30 mouse cellular contexts compared by ENCODE assay signal in the genomic region with DNA sequence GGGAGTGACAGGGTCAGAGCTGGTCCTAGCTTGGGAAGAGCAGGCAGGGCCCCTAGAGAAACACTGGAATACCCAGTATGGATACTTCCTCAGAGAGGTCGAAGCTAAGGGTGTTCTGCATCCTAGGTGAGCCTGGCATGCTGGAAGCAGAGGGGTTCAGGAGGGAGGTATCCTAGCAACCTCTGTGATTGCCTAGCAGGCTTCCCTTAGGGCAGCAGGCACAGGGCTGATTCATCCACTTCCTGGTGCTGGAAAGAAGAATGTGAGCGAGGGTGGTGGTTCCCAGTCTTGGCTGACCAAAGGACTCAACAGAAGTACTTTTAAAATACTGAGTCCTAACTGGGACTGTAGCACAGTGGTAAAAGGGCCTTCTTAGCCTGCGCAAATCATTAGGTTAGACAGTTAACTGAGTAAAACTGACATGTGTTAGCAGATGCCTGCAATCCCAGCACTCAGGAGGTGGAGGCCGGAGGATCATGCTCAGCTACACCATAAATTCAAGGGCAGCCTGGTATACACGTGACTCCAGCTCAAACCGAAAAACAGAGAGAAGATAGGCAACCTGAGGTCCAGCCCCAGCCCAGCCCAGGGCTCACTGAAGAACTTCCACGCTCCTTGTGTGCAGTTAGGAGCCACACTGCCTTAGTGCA. TPM values are rescaled to one million over a fixed set of nuclear protein-coding genes. Genes with fewer than 3 reads are reported as not detected.
A peak's percentile ranks its signal among the peaks of the same experiment; 100 is the strongest.
DNase-seq lines count a peak whose midpoint lies in the region; ATAC-seq and TF ChIP-seq lines count a peak whose summit lies in the region.
"Had no signal": no experiment of that assay in that cellular context is flagged by ENCODE, and none has a peak within 500 bp of the region (broad histone marks: within the 10 kb centered on the region; RNA-seq: fewer than 3 reads in every experiment).

No protein-coding gene starts in this region.

- no peak overlapping the region for H3K4me2 ChIP-seq in kidney, embryonic 15.5 days
- H3K4me2 ChIP-seq in intestine, embryonic 15.5 days (replicated peaks): no peak overlapping the region
- H3K4me2 ChIP-seq in hindbrain, embryonic 16.5 days (ENCODE audit: low read length): no peak overlapping the region
- no peak overlapping the region for H3K4me2 ChIP-seq in forebrain, embryonic 12.5 days
- H3K4me2 ChIP-seq: embryonic facial prominence, embryonic 15.5 days; heart, embryonic 11.5 days; hindbrain, embryonic 14.5 days; limb, embryonic 13.5 days; lung, embryonic 14.5 days; midbrain, embryonic 11.5 days; neural tube, embryonic 13.5 days had no signal

- no peaks in the 10 kb centered on the region for H3K27me3 ChIP-seq in kidney, embryonic 15.5 days
- H3K27me3 ChIP-seq in kidney, adult 2 months (replicated peaks; ENCODE audit: control insufficient read depth, insufficient read depth, low read length): no peaks in the 10 kb centered on the region
- H3K27me3 ChIP-seq in intestine, embryonic 15.5 days (replicated peaks): no peaks in the 10 kb centered on the region
- no peaks in the 10 kb centered on the region for H3K27me3 ChIP-seq in hindbrain, embryonic 16.5 days (replicated peaks; ENCODE audit: control insufficient read depth, insufficient read depth, low read length)
- no peaks in the 10 kb centered on the region for H3K27me3 ChIP-seq in forebrain, embryonic 12.5 days
- H3K27me3 ChIP-seq: embryonic facial prominence, embryonic 15.5 days; limb, embryonic 13.5 days; neural tube, embryonic 13.5 days had no signal

- no peak for TF ChIP-seq POLR2A in kidney, adult 2 months (IDR thresholded peaks at IDR 0.05; ENCODE audit: low read depth, low read length)

- H3K9ac ChIP-seq in kidney, embryonic 15.5 days: no peak overlapping the region
- no peak overlapping the region for H3K9ac ChIP-seq in intestine, embryonic 15.5 days
- H3K9ac ChIP-seq in hindbrain, embryonic 16.5 days (ENCODE audit: low read depth, low read length): no peak overlapping the region
- no peak overlapping the region for H3K9ac ChIP-seq in forebrain, embryonic 12.5 days
- H3K9ac ChIP-seq: embryonic facial prominence, embryonic 15.5 days; hindbrain, embryonic 14.5 days; limb, embryonic 13.5 days; liver, embryonic 14.5 days; lung, embryonic 14.5 days; neural tube, embryonic 13.5 days had no signal

- H3K9me3 ChIP-seq in kidney, embryonic 15.5 days (replicated peaks): no peaks in the 10 kb centered on the region
- H3K9me3 ChIP-seq in intestine, embryonic 15.5 days: no peaks in the 10 kb centered on the region
- H3K9me3 ChIP-seq in hindbrain, embryonic 16.5 days (ENCODE audit: control insufficient read depth, low read length): no peaks in the 10 kb centered on the region
- no peaks in the 10 kb centered on the region for H3K9me3 ChIP-seq in forebrain, embryonic 12.5 days
- H3K9me3 ChIP-seq: embryonic facial prominence, embryonic 10.5 days; embryonic facial prominence, embryonic 15.5 days; limb, embryonic 13.5 days; neural tube, embryonic 13.5 days had no signal

- TF ChIP-seq CTCF in kidney, adult 2 months (conservative IDR thresholded peaks at IDR 0.05; ENCODE audit: insufficient read depth, insufficient read length, low read depth, low read length): no peak

- no peak overlapping the region for H3K4me3 ChIP-seq in kidney, embryonic 15.5 days (replicated peaks)
- no peak overlapping the region for H3K4me3 ChIP-seq in kidney, adult 2 months (ENCODE audit: insufficient read depth, low read depth, low read length)
- H3K4me3 ChIP-seq in intestine, embryonic 15.5 days (replicated peaks): no peak overlapping the region
- H3K4me3 ChIP-seq in hindbrain, embryonic 16.5 days (ENCODE audit: low read length): no peak overlapping the region
- no peak overlapping the region for H3K4me3 ChIP-seq in forebrain, embryonic 12.5 days (replicated peaks)
- H3K4me3 ChIP-seq: embryonic facial prominence, embryonic 10.5 days; embryonic facial prominence, embryonic 15.5 days; left cerebral cortex, adult 2 months; limb, embryonic 13.5 days; myocyte; neural tube, embryonic 13.5 days had no signal

- H3K36me3 ChIP-seq in kidney, embryonic 15.5 days: no peaks in the 10 kb centered on the region
- H3K36me3 ChIP-seq in kidney, adult 2 months (ENCODE audit: control insufficient read depth, insufficient read depth, low read length): no peaks in the 10 kb centered on the region
- no peaks in the 10 kb centered on the region for H3K36me3 ChIP-seq in intestine, embryonic 15.5 days
- H3K36me3 ChIP-seq in hindbrain, embryonic 16.5 days (ENCODE audit: control insufficient read depth, insufficient read depth, low read length): no peaks in the 10 kb centered on the region
- no peaks in the 10 kb centered on the region for H3K36me3 ChIP-seq in forebrain, embryonic 12.5 days (replicated peaks)
- H3K36me3 ChIP-seq: embryonic facial prominence, embryonic 10.5 days; embryonic facial prominence, embryonic 15.5 days; limb, embryonic 13.5 days; neural tube, embryonic 13.5 days had no signal

- H3K27ac ChIP-seq in kidney, embryonic 15.5 days: no peak overlapping the region
- H3K27ac ChIP-seq in kidney, adult 2 months (ENCODE audit: insufficient read depth, low read depth, low read length): no peak overlapping the region
- H3K27ac ChIP-seq in intestine, embryonic 15.5 days: peak overlapping the region; percentile 67
- no peak overlapping the region for H3K27ac ChIP-seq in hindbrain, embryonic 16.5 days (ENCODE audit: low read depth, low read length)
- H3K27ac ChIP-seq in forebrain, embryonic 12.5 days: no peak overlapping the region
- H3K27ac ChIP-seq: embryonic facial prominence, embryonic 10.5 days; embryonic facial prominence, embryonic 15.5 days; hindbrain, embryonic 14.5 days; left cerebral cortex, adult 2 months; limb, embryonic 13.5 days; liver, embryonic 14.5 days; neural tube, embryonic 13.5 days had no signal

- H3K4me1 ChIP-seq in kidney, embryonic 15.5 days: 0 out of 2 replicates have a peak, but pooled peaks cover 3% of the 10 kb centered on the region
- no peaks in the 10 kb centered on the region for H3K4me1 ChIP-seq in kidney, adult 2 months (ENCODE audit: control insufficient read depth, insufficient read depth, low read length)
- H3K4me1 ChIP-seq in intestine, embryonic 15.5 days (replicated peaks): peaks cover 11% of the 10 kb centered on the region; the same call in 1 of the 2 replicates
- no peaks in the 10 kb centered on the region for H3K4me1 ChIP-seq in hindbrain, embryonic 16.5 days (ENCODE audit: control insufficient read depth, insufficient read depth, low read depth, low read length)
- H3K4me1 ChIP-seq in forebrain, embryonic 12.5 days: no peaks in the 10 kb centered on the region; the same call in 1 of the 2 replicates
- H3K4me1 ChIP-seq: embryonic facial prominence, embryonic 15.5 days; neural tube, embryonic 13.5 days had no signal

- WGBS in kidney, embryonic 15.5 days: 60% methylated on average over 7 of the region's 7 CpGs
- 73% methylated on average over 7 of the region's 7 CpGs for WGBS in kidney, adult 2 months
- WGBS in intestine, embryonic 15.5 days: 47% methylated on average over 7 of the region's 7 CpGs
- 79% methylated on average over 7 of the region's 7 CpGs for WGBS in hindbrain, embryonic 16.5 days
- WGBS in forebrain, embryonic 12.5 days: 80% methylated on average over 7 of the region's 7 CpGs

- DNase-seq in kidney, adult 2 months: no peak
- peak; percentile 44 for DNase-seq in 3T3-L1 (ENCODE audit: low read depth, low spot score)
- DNase-seq in spleen, postnatal 4 days (ENCODE audit: low spot score in 2 of 2): no peak
- DNase-seq: adrenal gland, postnatal 25 days; cerebellum, adult 11-12 months; cerebellum, adult 9-11 months; gastrocnemius, postnatal 25 days; heart, adult 11 months; heart, postnatal 36 days; kidney, postnatal 25 days; lung, embryonic 14.5 days; lung, postnatal 14 days had no signal

- 0 out of 2 replicates have a peak, but pooled peaks have one; percentile 4 for ATAC-seq in kidney, embryonic 15.5 days (replicated peaks; ENCODE audit: low FRiP score)
- ATAC-seq in intestine, embryonic 15.5 days: peak; percentile 70
- ATAC-seq in megakaryocyte progenitor cell, adult 5-6 weeks (replicated peaks; ENCODE audit: poor library complexity): peak; percentile 18; the same call in 1 of the 2 replicates
- no peak for ATAC-seq in hindbrain, embryonic 16.5 days
- no peak for ATAC-seq in forebrain, embryonic 12.5 days (ENCODE audit: low FRiP score)
- ATAC-seq: forebrain, embryonic 14.5 days; inflammation-experienced regulatory T-cells, adult 6 months; midbrain, embryonic 16.5 days had no signal

RNA-seq across cellular contexts. Expression of gene Det1, which starts 16.9 kb away (rescaled TPM):
- polyA plus RNA-seq in kidney, embryonic 15.5 days (2015; fragmentation: Nextera tagmentation; extraction: Ambion mirVana): 18.5 and 19.1 TPM in 2 replicates
- 10.6 and 11.2 TPM in 2 replicates for polyA plus RNA-seq in kidney, adult 2 months (2012; rRNA removed)
- polyA plus RNA-seq in intestine, embryonic 15.5 days (2015; fragmentation: Nextera tagmentation; extraction: Ambion mirVana): 15.1 and 15.7 TPM in 2 replicates
- 16.1 and 19.3 TPM in 2 replicates for total RNA-seq in megakaryocyte progenitor cell, adult 5-6 weeks (2015)
- 14.0 and 15.5 TPM in 2 replicates for total RNA-seq in megakaryocyte progenitor cell, adult 5-6 weeks (2017)
- 9.9 and 12.1 TPM in 2 replicates for polyA plus RNA-seq in hindbrain, embryonic 16.5 days (2015; fragmentation: Nextera tagmentation; extraction: Ambion mirVana)
- 22.2 and 23.3 TPM in 2 replicates for polyA plus RNA-seq in forebrain, embryonic 12.5 days (2016; fragmentation: Nextera tagmentation; extraction: Ambion mirVana)

RNA-seq across cellular contexts. Expression of gene Aen, which starts 31.7 kb away (rescaled TPM):
- 47.1 and 47.9 TPM in 2 replicates for polyA plus RNA-seq in kidney, embryonic 15.5 days (2015; fragmentation: Nextera tagmentation; extraction: Ambion mirVana)
- polyA plus RNA-seq in kidney, adult 2 months (2012; rRNA removed): 20.1 and 20.7 TPM in 2 replicates
- 35.6 and 40.6 TPM in 2 replicates for polyA plus RNA-seq in intestine, embryonic 15.5 days (2015; fragmentation: Nextera tagmentation; extraction: Ambion mirVana)
- total RNA-seq in megakaryocyte progenitor cell, adult 5-6 weeks (2015): 14.8 and 15.1 TPM in 2 replicates
- total RNA-seq in megakaryocyte progenitor cell, adult 5-6 weeks (2017): 39.7 and 46.6 TPM in 2 replicates
- polyA plus RNA-seq in hindbrain, embryonic 16.5 days (2015; fragmentation: Nextera tagmentation; extraction: Ambion mirVana): 57.7 and 65.3 TPM in 2 replicates
- polyA plus RNA-seq in forebrain, embryonic 12.5 days (2016; fragmentation: Nextera tagmentation; extraction: Ambion mirVana): 55.2 and 57.4 TPM in 2 replicates

RNA-seq across cellular contexts. Expression of gene Isg20, which starts 49.3 kb away (rescaled TPM):
- 1.9 and 4.6 TPM in 2 replicates for polyA plus RNA-seq in kidney, embryonic 15.5 days (2015; fragmentation: Nextera tagmentation; extraction: Ambion mirVana)
- 10.9 and 12.5 TPM in 2 replicates for polyA plus RNA-seq in kidney, adult 2 months (2012; rRNA removed)
- 4.5 and 5.8 TPM in 2 replicates for polyA plus RNA-seq in intestine, embryonic 15.5 days (2015; fragmentation: Nextera tagmentation; extraction: Ambion mirVana)
- 25.3 and 35.0 TPM in 2 replicates for total RNA-seq in megakaryocyte progenitor cell, adult 5-6 weeks (2015)
- total RNA-seq in megakaryocyte progenitor cell, adult 5-6 weeks (2017): 7.7 and 8.0 TPM in 2 replicates
- 1.6 and 2.1 TPM in 2 replicates for polyA plus RNA-seq in hindbrain, embryonic 16.5 days (2015; fragmentation: Nextera tagmentation; extraction: Ambion mirVana)
- 0.29 TPM in 1 of 2 replicates, not detected in the other for polyA plus RNA-seq in forebrain, embryonic 12.5 days (2016; fragmentation: Nextera tagmentation; extraction: Ambion mirVana)
- polyA plus RNA-seq: neural tube, embryonic 13.5 days had no signal

Comparison
In these comparisons a context has a peak if more than half of its experiments do, and no peak if none do; other contexts are left out.
1. ATAC-seq: peak in kidney, embryonic 15.5 days (single experiment), intestine, embryonic 15.5 days (single experiment) and megakaryocyte progenitor cell, adult 5-6 weeks (single experiment); none in hindbrain, embryonic 16.5 days (single experiment) and forebrain, embryonic 12.5 days (single experiment).